Mouse (Mus musculus) cerebellum, adult 2 months (tissue): ENCODE results near the gene Mtmr11. TPM values are rescaled to one million over a fixed set of nuclear protein-coding genes. Genes with fewer than 3 reads are reported as not detected.

ENCODE experiments used
- DNase-seq, 2 experiments: peaks; one replicate each; pipeline ENCODE4 v3.0.0; 2021
- H3K27ac ChIP-seq: fragments of 200-500 bp; 2 replicates; pipeline ENCODE4 v1.5.1; 2012; ENCODE audit warnings: low read length, control low read depth, inconsistent platforms; ENCODE audit not compliant: insufficient read depth
- H3K27me3 ChIP-seq: fragments of 200-500 bp; 2 replicates; pipeline ENCODE4 v1.6.1; 2012; ENCODE audit warnings: inconsistent platforms, mild to moderate bottlenecking, low read length, moderate library complexity; ENCODE audit not compliant: control insufficient read depth, insufficient read depth
- H3K4me1 ChIP-seq: fragments of 200-500 bp; 2 replicates; pipeline ENCODE4 v1.6.1; 2011; ENCODE audit warnings: low read length; ENCODE audit not compliant: control insufficient read depth, insufficient read depth
- H3K4me3 ChIP-seq: fragments of 200-500 bp; replicated peaks from 2 replicates; pipeline ENCODE3; 2011; ENCODE audit warnings: mild to moderate bottlenecking, low read depth, low read length, control low read depth; ENCODE audit not compliant: insufficient read depth
- CTCF ChIP-seq: fragments of 200-500 bp; IDR thresholded peaks from 2 replicates; pipeline ENCODE4 v1.5.1; 2011; ENCODE audit warnings: low read depth, mild to moderate bottlenecking, control low read depth, low read length, moderate library complexity, borderline replicate concordance; ENCODE audit not compliant: insufficient read depth
- POLR2A ChIP-seq: fragments of 200-500 bp; IDR thresholded peaks from 2 replicates; pipeline ENCODE4 v1.6.1; 2011; ENCODE audit warnings: low read length, control low read depth, borderline replicate concordance; ENCODE audit not compliant: insufficient read depth
- WGBS: fragments of 180-500 bp; shearing (Covaris S2); methylation state at CpG from one replicate; pipeline ENCODE4 v1.1.7; 2018; 5-methylcytosine and 5-hydroxymethylcytosine counted together
- polyA plus RNA-seq: library from polyadenylated mRNA; depleted of rRNA; stranded (reverse); fragments of >200 nt; gene quantifications from 2 replicates; pipeline ENCODE4 v1.2.3, GENCODE M21; 2012; rRNA removed

Mtmr11 gene
- 22.5 and 24.4 TPM in 2 replicates for polyA plus RNA-seq

GRCm38 (mm10) chr3:96161869-96162840 lies at the start of gene Mtmr11:
Gene Mtmr11, plus strand, starts transcription at chr3:96162004.
- WGBS, result 11% methylated on average over 16 of the region's 16 CpGs

GRCm38 (mm10) chr3:96113251-96113650 lies 48.6 kb upstream of the Mtmr11 start:
- Histone ChIP-seq H3K4me3 (no peak overlapping the region), H3K4me1 (no peaks in the 10 kb centered on the region), H3K27me3 (no peaks in the 10 kb centered on the region), H3K27ac (no peak overlapping the region)
- WGBS, result 48% methylated on average over 3 of the region's 3 CpGs
- TF ChIP-seq POLR2A, result no peak
- TF ChIP-seq CTCF, result no peak
- peak in 1 of 2 experiments; percentile 19 for DNase-seq

More at GRCm38 (mm10) chr3:96161869-96162840, at the start of gene Mtmr11:
- no peaks in the 10 kb centered on the region for H3K27me3 ChIP-seq
- DNase-seq, result peak; percentile 46 to 56
- H3K4me1 ChIP-seq, result peaks cover 11% of the 10 kb centered on the region; the same call in 1 of the 2 replicates
- H3K4me3 ChIP-seq, result peak within 1 kb of the TSS; percentile 98
- peak within 1 kb of the TSS; percentile 73 for H3K27ac ChIP-seq
- TF ChIP-seq CTCF (no peak), POLR2A (no peak)

- H3K4me1 ChIP-seq, result no peaks in the 10 kb centered on the region
- TF ChIP-seq CTCF, result no peak
- no peak for TF ChIP-seq POLR2A
- 81% methylated on average over 2 of the region's 2 CpGs for WGBS
- no peak for DNase-seq
- no peak overlapping the region for H3K27ac ChIP-seq
- no peaks in the 10 kb centered on the region for H3K27me3 ChIP-seq
- H3K4me3 ChIP-seq, result no peak overlapping the region
These were observed 43.7 kb upstream of the Mtmr11 start for GRCm38 (mm10) chr3:96118142-96118541.

- 91% methylated on average over 2 of the region's 2 CpGs for WGBS
- H3K4me3 ChIP-seq, result no peak overlapping the region
- no peak for DNase-seq
These were observed 43.1 kb upstream of the Mtmr11 start for GRCm38 (mm10) chr3:96118702-96119101.

GRCm38 (mm10) chr3:96124235-96124634 lies 37.6 kb upstream of the Mtmr11 start:
- no peak for TF ChIP-seq POLR2A
- no peak for TF ChIP-seq CTCF
- Histone ChIP-seq H3K27me3 (no peaks in the 10 kb centered on the region), H3K4me1 (no peaks in the 10 kb centered on the region), H3K27ac (no peak overlapping the region), H3K4me3 (no peak overlapping the region)
- WGBS, result 93% methylated on average over 5 of the region's 5 CpGs
- DNase-seq, result no peak

More at GRCm38 (mm10) chr3:96118702-96119101, 43.1 kb upstream of the Mtmr11 start:
- no peak for TF ChIP-seq CTCF
- TF ChIP-seq POLR2A, result no peak
- Histone ChIP-seq H3K27ac (no peak overlapping the region), H3K4me1 (no peaks in the 10 kb centered on the region), H3K27me3 (no peaks in the 10 kb centered on the region)

GRCm38 (mm10) chr3:96128128-96128527 lies 33.7 kb upstream of the Mtmr11 start:
- no peak for DNase-seq
- Histone ChIP-seq H3K27ac (no peak overlapping the region), H3K4me1 (no peaks in the 10 kb centered on the region), H3K4me3 (no peak overlapping the region), H3K27me3 (no peaks in the 10 kb centered on the region)
- TF ChIP-seq POLR2A (no peak), CTCF (no peak)

- Histone ChIP-seq H3K27me3 (no peaks in the 10 kb centered on the region), H3K27ac (no peak overlapping the region), H3K4me1 (no peaks in the 10 kb centered on the region), H3K4me3 (no peak overlapping the region)
- TF ChIP-seq POLR2A (no peak), CTCF (no peak)
- DNase-seq, result no peak
- 50% methylated on average over 3 of the region's 3 CpGs for WGBS
These were observed 29.3 kb upstream of the Mtmr11 start for GRCm38 (mm10) chr3:96132478-96132877.

GRCm38 (mm10) chr3:96133327-96133905 lies 28.4 kb upstream of the Mtmr11 start:
- DNase-seq, result no peak
- Histone ChIP-seq H3K27me3 (no peaks in the 10 kb centered on the region), H3K27ac (no peak overlapping the region), H3K4me3 (no peak overlapping the region), H3K4me1 (no peaks in the 10 kb centered on the region)
- TF ChIP-seq POLR2A (no peak), CTCF (no peak)
- WGBS, result 83% methylated on average over 11 of the region's 11 CpGs
